Mouse (Mus musculus) liver, embryonic 12.5 days (tissue): Measurements from ENCODE around the gene Krt17. TPM values are rescaled to one million over a fixed set of nuclear protein-coding genes. Genes with fewer than 3 reads are reported as not detected.

Experiments
- polyA plus RNA-seq: library from polyadenylated mRNA; unstranded; fragments of >200 nt; fragmentation: Nextera tagmentation; extraction: Ambion mirVana; gene quantifications from 2 replicates; pipeline ENCODE4 v1.2.1, GENCODE M21; 2016

The Krt17 gene
- polyA plus RNA-seq, 1 experiment from 2014 or later, result 0.27 TPM

Other genes with a start within 250 kb of the Krt17 start
- not detected in 2 replicates for gene Krt33a, start 244.8 kb downstream of the Krt17 start, polyA plus RNA-seq
- not detected in 2 replicates for gene Krt33b, start 231.2 kb downstream of the Krt17 start, polyA plus RNA-seq
- gene Krt34, start 219.5 kb downstream of the Krt17 start, polyA plus RNA-seq, result not detected in 2 replicates
- not detected in 2 replicates for gene Krt31, start 210.5 kb downstream of the Krt17 start, polyA plus RNA-seq
- not detected in 2 replicates for gene Krt32, start 172.8 kb downstream of the Krt17 start, polyA plus RNA-seq
- not detected in 2 replicates for gene Krt35, start 164.8 kb downstream of the Krt17 start, polyA plus RNA-seq
- not detected in 2 replicates for gene Krt36, start 155.4 kb downstream of the Krt17 start, polyA plus RNA-seq
- gene Krt13, start 139.5 kb downstream of the Krt17 start, polyA plus RNA-seq, result not detected in 2 replicates
- 0.28 and 0.36 TPM in 2 replicates for gene Krt15, start 125.1 kb downstream of the Krt17 start, polyA plus RNA-seq
- 4.0 and 6.7 TPM in 2 replicates for gene Krt19, start 112.4 kb downstream of the Krt17 start, polyA plus RNA-seq
- not detected in 2 replicates for gene Krt9, start 67.8 kb downstream of the Krt17 start, polyA plus RNA-seq
- gene Krt14, start 53.5 kb downstream of the Krt17 start, polyA plus RNA-seq, result 1.1 and 1.7 TPM in 2 replicates
- not detected in 2 replicates for gene Krt16, start 12.1 kb downstream of the Krt17 start, polyA plus RNA-seq
- not detected in 2 replicates for gene Krt42, start 8.8 kb upstream of the Krt17 start, polyA plus RNA-seq
- gene Eif1, start 58.9 kb upstream of the Krt17 start, polyA plus RNA-seq, result 1,823 and 1,858 TPM in 2 replicates
- not detected in 2 replicates for gene Gast, start 73.4 kb upstream of the Krt17 start, polyA plus RNA-seq
- gene Hap1, start 95.1 kb upstream of the Krt17 start, polyA plus RNA-seq, result 0.43 and 0.47 TPM in 2 replicates
- 23.9 and 24.3 TPM in 2 replicates for gene Jup, start 136.7 kb upstream of the Krt17 start, polyA plus RNA-seq
- gene P3h4, start 153.8 kb upstream of the Krt17 start, polyA plus RNA-seq, result 11.0 and 11.2 TPM in 2 replicates
- gene Fkbp10, start 154.7 kb upstream of the Krt17 start, polyA plus RNA-seq, result 20.1 and 23.8 TPM in 2 replicates
- gene Nt5c3b, start 180.8 kb upstream of the Krt17 start, polyA plus RNA-seq, result 38.3 and 38.6 TPM in 2 replicates
- 0.12 and 0.32 TPM in 2 replicates for gene Klhl10, start 180.9 kb upstream of the Krt17 start, polyA plus RNA-seq
- 3.6 and 4.8 TPM in 2 replicates for gene Klhl11, start 211.7 kb upstream of the Krt17 start, polyA plus RNA-seq